Mouse (Mus musculus) myocyte (in vitro differentiated cells): Measurements from ENCODE around the gene Shox2. TPM values are rescaled to one million over a fixed set of nuclear protein-coding genes. Genes with fewer than 3 reads are reported as not detected.

ENCODE experiments used
- H3K27me3 ChIP-seq: one replicate; pipeline ENCODE4 v1.6.1; 2011; ENCODE audit not compliant: control insufficient read depth, insufficient read depth, insufficient read length
- H3K36me3 ChIP-seq: one replicate; pipeline ENCODE4 v1.6.1; 2011; ENCODE audit not compliant: control insufficient read depth, insufficient read depth
- H3K4me2 ChIP-seq: one replicate; pipeline ENCODE4 v1.6.1; 2011; ENCODE audit warnings: low read depth, control low read depth
- H3K4me3 ChIP-seq: one replicate; pipeline ENCODE4 v1.5.1; 2011; ENCODE audit warnings: mild to moderate bottlenecking, control low read depth, moderate library complexity
- H3K79me2 ChIP-seq: one replicate; pipeline ENCODE4 v1.6.1; 2011; ENCODE audit not compliant: control insufficient read depth, insufficient read depth
- H3ac ChIP-seq: one replicate; pipeline ENCODE4 v1.6.1; 2011; ENCODE audit not compliant: control insufficient read depth, insufficient read length
- CEBPB ChIP-seq: IDR thresholded peaks from 2 replicates; pipeline ENCODE4 v1.6.1; 2011; ENCODE audit warnings: mild to moderate bottlenecking, moderate library complexity; ENCODE audit not compliant: poor library complexity, insufficient read depth, severe bottlenecking
- E2F4 ChIP-seq: IDR thresholded peaks from one replicate; pipeline ENCODE4 v1.6.1; 2011; ENCODE audit warnings: mild to moderate bottlenecking, control low read depth, moderate library complexity; ENCODE audit not compliant: insufficient read depth
- MAX ChIP-seq: IDR thresholded peaks from one replicate; pipeline ENCODE4 v1.6.1; 2011; ENCODE audit warnings: low read depth, mild to moderate bottlenecking, control low read depth
- MYOD1 ChIP-seq, 3 experiments: IDR thresholded peaks; one replicate each; pipeline ENCODE4 v1.6.1; 2011; ENCODE audit warnings: control low read depth in 2 of 3, low read depth in 2 of 3, mild to moderate bottlenecking in 2 of 3, moderate library complexity in 1 of 3; ENCODE audit not compliant: insufficient read length in 2 of 3, control insufficient read depth in 1 of 3
- MYOG ChIP-seq, 3 experiments: IDR thresholded peaks; one replicate each; pipeline ENCODE4 v1.6.1; 2011; ENCODE audit warnings: control low read depth in 2 of 3, low read depth in 2 of 3, mild to moderate bottlenecking in 2 of 3; ENCODE audit not compliant: insufficient read length in 2 of 3, control insufficient read depth in 1 of 3, insufficient read depth in 1 of 3
- POLR2A ChIP-seq: IDR thresholded peaks from one replicate; pipeline ENCODE4 v1.6.1; 2011; ENCODE audit warnings: low read depth, mild to moderate bottlenecking, control low read depth, moderate library complexity; ENCODE audit not compliant: insufficient read length
- POLR2AphosphoS2 ChIP-seq: IDR thresholded peaks from one replicate; pipeline ENCODE4 v1.6.1; 2011; ENCODE audit warnings: low read depth, control low read depth; ENCODE audit not compliant: insufficient read length
- REST ChIP-seq: IDR thresholded peaks from one replicate; pipeline ENCODE4 v1.6.1; 2011; ENCODE audit warnings: mild to moderate bottlenecking, control low read depth, moderate library complexity; ENCODE audit not compliant: insufficient read depth, insufficient read length
- SRF ChIP-seq: IDR thresholded peaks from one replicate; pipeline ENCODE4 v1.6.1; 2011; ENCODE audit warnings: low read depth; ENCODE audit not compliant: control insufficient read depth, insufficient read length
- TCF12 ChIP-seq: IDR thresholded peaks from one replicate; pipeline ENCODE4 v1.6.1; 2011; ENCODE audit warnings: mild to moderate bottlenecking, control low read depth; ENCODE audit not compliant: poor library complexity, insufficient read depth, severe bottlenecking
- TCF3 ChIP-seq: IDR thresholded peaks from one replicate; pipeline ENCODE4 v1.6.1; 2011; ENCODE audit warnings: low read depth, control low read depth; ENCODE audit not compliant: insufficient read length
- polyA plus RNA-seq: library from polyadenylated mRNA; unstranded; fragments of >200 nt; fragmentation: generic; extraction: Trizol; gene quantifications from one replicate; pipeline ENCODE4 v1.2.1, GENCODE M21; 2012; ENCODE audit warnings: missing spikeins

Shox2 gene
- polyA plus RNA-seq, 1 experiment: 14.9 TPM

- TF ChIP-seq TCF3 (no peak), CEBPB (no peak), POLR2A (peak; percentile 25), MYOD1 (IDR thresholded peaks at IDR 0.05; ENCODE audit: control insufficient read depth in 1 of 3, insufficient read length in 2 of 3, low read depth in 2 of 3) (peak in 2 of 3 experiments; percentile 16), MYOG (IDR thresholded peaks at IDR 0.05; ENCODE audit: control insufficient read depth in 1 of 3, insufficient read depth in 1 of 3, insufficient read length in 2 of 3, low read depth in 2 of 3) (peak in 1 of 3 experiments; percentile 27)
- H3K36me3 ChIP-seq: no peaks in the 10 kb centered on the region
- no peaks in the 10 kb centered on the region for H3K27me3 ChIP-seq
- peak overlapping the region; percentile 93 for H3K4me3 ChIP-seq
- peak overlapping the region; percentile 62 for H3K4me2 ChIP-seq
- H3K79me2 ChIP-seq: peaks cover 75% of the 10 kb centered on the region
- peak overlapping the region; percentile 82 for H3ac ChIP-seq
Measured at GRCm38 (mm10) chr3:66982181-66982911, 775 bp upstream of the Shox2 start.

- Histone ChIP-seq H3ac (peak within 1 kb of the TSS; percentile 82), H3K4me2 (peak within 1 kb of the TSS; percentile 92), H3K79me2 (peaks cover 63% of the 10 kb centered on the region), H3K36me3 (no peaks in the 10 kb centered on the region), H3K27me3 (no peaks in the 10 kb centered on the region), H3K4me3 (peak within 1 kb of the TSS; percentile 93)
- TF ChIP-seq POLR2A: peak; percentile 70
- TF ChIP-seq POLR2AphosphoS2: peak; percentile 76
- no peak for TF ChIP-seq CEBPB
Measured at GRCm38 (mm10) chr3:66981101-66981661, 390 bp downstream of the Shox2 start, which contains the start of gene Rsrc1. Gene Rsrc1, plus strand, starts transcription at chr3:66981390.

- Histone ChIP-seq H3K4me2 (peak overlapping the region; percentile 92), H3K79me2 (peaks cover 55% of the 10 kb centered on the region), H3K36me3 (peaks cover 2% of the 10 kb centered on the region), H3ac (peak overlapping the region; percentile 82), H3K4me3 (peak overlapping the region; percentile 93), H3K27me3 (no peaks in the 10 kb centered on the region)
- TF ChIP-seq TCF3: no peak
- TF ChIP-seq POLR2AphosphoS2: no peak
- no peak for TF ChIP-seq MAX
- TF ChIP-seq E2F4: no peak
- no peak for TF ChIP-seq MYOG (IDR thresholded peaks at IDR 0.05; ENCODE audit: control insufficient read depth in 1 of 3, insufficient read depth in 1 of 3, insufficient read length in 2 of 3, low read depth in 2 of 3)
- TF ChIP-seq POLR2A: no peak
- no peak for TF ChIP-seq SRF
- TF ChIP-seq TCF12: no peak
- no peak for TF ChIP-seq MYOD1 (IDR thresholded peaks at IDR 0.05; ENCODE audit: control insufficient read depth in 1 of 3, insufficient read length in 2 of 3, low read depth in 2 of 3)
- no peak for TF ChIP-seq CEBPB
- no peak for TF ChIP-seq REST
Measured at GRCm38 (mm10) chr3:66980111-66980975, 1.2 kb downstream of the Shox2 start.

- Histone ChIP-seq H3K4me2 (peak overlapping the region; percentile 92), H3ac (peak overlapping the region; percentile 5), H3K79me2 (peaks cover 46% of the 10 kb centered on the region), H3K4me3 (peak overlapping the region; percentile 93), H3K36me3 (peaks cover 10% of the 10 kb centered on the region), H3K27me3 (no peaks in the 10 kb centered on the region)
- no peak for TF ChIP-seq MAX
- no peak for TF ChIP-seq TCF3
- no peak for TF ChIP-seq CEBPB
- TF ChIP-seq MYOG (IDR thresholded peaks at IDR 0.05; ENCODE audit: control insufficient read depth in 1 of 3, insufficient read depth in 1 of 3, insufficient read length in 2 of 3, low read depth in 2 of 3): no peak
- no peak for TF ChIP-seq E2F4
- TF ChIP-seq POLR2A: no peak
- TF ChIP-seq SRF: no peak
Measured at GRCm38 (mm10) chr3:66979491-66979890, 2.1 kb downstream of the Shox2 start.
